Mouse (Mus musculus) thymus, adult 18-20 months (tissue): Measurements from ENCODE around the gene St6galnac5.

Source experiments
- DNase-seq, 2 experiments: peaks; one replicate each; pipeline ENCODE4 v3.0.0; 2022; ENCODE audit warnings: mixed read lengths in 2 of 2

Gene St6galnac5

GRCm38 (mm10) chr3:152949233-152949777 lies 32.7 kb downstream of the St6galnac5 start:
- DNase-seq, result no peak

GRCm38 (mm10) chr3:152948556-152948955 lies 33.5 kb downstream of the St6galnac5 start:
- no peak for DNase-seq

- DNase-seq, result no peak
Observed at GRCm38 (mm10) chr3:152947031-152947640, 34.9 kb downstream of the St6galnac5 start.

GRCm38 (mm10) chr3:152944766-152945165 lies 37.3 kb downstream of the St6galnac5 start:
- peak; percentile 53 to 65 for DNase-seq

GRCm38 (mm10) chr3:152942985-152943384 lies 39.1 kb downstream of the St6galnac5 start:
- peak; percentile 58 to 78 for DNase-seq

GRCm38 (mm10) chr3:152941671-152942070 lies 40.4 kb downstream of the St6galnac5 start:
- peak in 1 of 2 experiments; percentile 42 for DNase-seq

GRCm38 (mm10) chr3:152936313-152936712 lies 45.7 kb downstream of the St6galnac5 start:
- no peak for DNase-seq

- DNase-seq, result no peak
Observed at GRCm38 (mm10) chr3:152933737-152934136, 48.3 kb downstream of the St6galnac5 start.

- no peak for DNase-seq
Observed at GRCm38 (mm10) chr3:152932544-152932943, 49.5 kb downstream of the St6galnac5 start.

- no peak for DNase-seq
Observed at GRCm38 (mm10) chr3:152932096-152932495, 50.0 kb downstream of the St6galnac5 start.

GRCm38 (mm10) chr3:152931354-152931753 lies 50.7 kb downstream of the St6galnac5 start:
- no peak for DNase-seq

GRCm38 (mm10) chr3:152929788-152930281 lies 52.2 kb downstream of the St6galnac5 start:
- peak in 1 of 2 experiments; percentile 61 for DNase-seq

GRCm38 (mm10) chr3:152929256-152929787 lies 52.7 kb downstream of the St6galnac5 start:
- no peak for DNase-seq

GRCm38 (mm10) chr3:152928287-152928975 lies 53.6 kb downstream of the St6galnac5 start:
- peak in 1 of 2 experiments; percentile 50 for DNase-seq

GRCm38 (mm10) chr3:152926166-152926565 lies 55.9 kb downstream of the St6galnac5 start:
- DNase-seq, result no peak

GRCm38 (mm10) chr3:152925364-152925763 lies 56.7 kb downstream of the St6galnac5 start:
- no peak for DNase-seq

- no peak for DNase-seq
Observed at GRCm38 (mm10) chr3:152923530-152923929, 58.5 kb downstream of the St6galnac5 start.

- no peak for DNase-seq
Observed at GRCm38 (mm10) chr3:152920365-152920764, 61.7 kb downstream of the St6galnac5 start.

- no peak for DNase-seq
Observed at GRCm38 (mm10) chr3:152919101-152919500, 62.9 kb downstream of the St6galnac5 start.

- no peak for DNase-seq
Observed at GRCm38 (mm10) chr3:152917579-152917978, 64.5 kb downstream of the St6galnac5 start.

- DNase-seq, result no peak
Observed at GRCm38 (mm10) chr3:152914376-152914775, 67.7 kb downstream of the St6galnac5 start.

- DNase-seq, result no peak
Observed at GRCm38 (mm10) chr3:152913625-152914024, 68.4 kb downstream of the St6galnac5 start.

- no peak for DNase-seq
Observed at GRCm38 (mm10) chr3:152913150-152913549, 68.9 kb downstream of the St6galnac5 start.
